Mouse (Mus musculus): ENCODE measurements around the gene Impdh2. TPM values are rescaled to one million over a fixed set of nuclear protein-coding genes. Genes with fewer than 3 reads are reported as not detected.

Gene Impdh2
- polyA plus RNA-seq, 1 experiment: 160 TPM

GRCm38 (mm10) chr9:108578545-108579343, 18.7 kb downstream of the Impdh2 start, which contains the start of gene Wdr6:
Gene Wdr6, minus strand, starts transcription at chr9:108578739.
- Histone ChIP-seq H3K27me3 (ENCODE audit: control insufficient read depth, insufficient read depth, low read length) (no peaks in the 10 kb centered on the region), H3K4me1 (replicated peaks; ENCODE audit: control insufficient read depth, insufficient read depth, low read length) (peaks cover 19% of the 10 kb centered on the region), H3K4me3 (ENCODE audit: control insufficient read depth, insufficient read depth, low read length) (peak within 1 kb of the TSS; percentile 63), H3K27ac (ENCODE audit: control insufficient read depth, insufficient read depth, low read length) (peak within 1 kb of the TSS; percentile 27), H3K36me3 (ENCODE audit: control insufficient read depth, insufficient read depth, low read length) (no peaks in the 10 kb centered on the region)
- TF ChIP-seq CTCF (IDR thresholded peaks at IDR 0.05; ENCODE audit: borderline replicate concordance, control insufficient read depth, extremely low read depth, insufficient read depth, low read length, poor library complexity) (peak; percentile 61; the same call in 1 of the 2 replicates), POLR2A (IDR thresholded peaks at IDR 0.05; ENCODE audit: control insufficient read depth, extremely low read depth, insufficient read depth, low read length, poor library complexity) (peak; percentile 75)
- peak; percentile 91 for DNase-seq
- WGBS: 12% methylated on average over 51 of the region's 51 CpGs

- Histone ChIP-seq H3K36me3 (ENCODE audit: control insufficient read depth, insufficient read depth, low read length) (no peaks in the 10 kb centered on the region), H3K27ac (ENCODE audit: control insufficient read depth, insufficient read depth, low read length) (no peak overlapping the region), H3K4me3 (ENCODE audit: control insufficient read depth, insufficient read depth, low read length) (peak overlapping the region; percentile 63; the same call in 1 of the 2 replicates), H3K4me1 (replicated peaks; ENCODE audit: control insufficient read depth, insufficient read depth, low read length) (peaks cover 19% of the 10 kb centered on the region), H3K27me3 (ENCODE audit: control insufficient read depth, insufficient read depth, low read length) (no peaks in the 10 kb centered on the region)
- TF ChIP-seq POLR2A (IDR thresholded peaks at IDR 0.05; ENCODE audit: control insufficient read depth, extremely low read depth, insufficient read depth, low read length, poor library complexity): no peak
- TF ChIP-seq CTCF (IDR thresholded peaks at IDR 0.05; ENCODE audit: borderline replicate concordance, control insufficient read depth, extremely low read depth, insufficient read depth, low read length, poor library complexity): no peak
- DNase-seq: no peak
- 95% methylated on average over 5 of the region's 5 CpGs for WGBS
These were observed 19.2 kb downstream of the Impdh2 start for GRCm38 (mm10) chr9:108579344-108579690.

GRCm38 (mm10) chr9:108587571-108588180, 27.6 kb downstream of the Impdh2 start:
- Histone ChIP-seq H3K27me3 (ENCODE audit: control insufficient read depth, insufficient read depth, low read length) (no peaks in the 10 kb centered on the region), H3K27ac (ENCODE audit: control insufficient read depth, insufficient read depth, low read length) (no peak overlapping the region), H3K4me3 (ENCODE audit: control insufficient read depth, insufficient read depth, low read length) (no peak overlapping the region), H3K36me3 (ENCODE audit: control insufficient read depth, insufficient read depth, low read length) (no peaks in the 10 kb centered on the region), H3K4me1 (replicated peaks; ENCODE audit: control insufficient read depth, insufficient read depth, low read length) (peaks cover 2% of the 10 kb centered on the region; the same call in 1 of the 2 replicates)
- no peak for DNase-seq
- 87% methylated on average over 14 of the region's 14 CpGs for WGBS
- TF ChIP-seq POLR2A (IDR thresholded peaks at IDR 0.05; ENCODE audit: control insufficient read depth, extremely low read depth, insufficient read depth, low read length, poor library complexity) (no peak), CTCF (IDR thresholded peaks at IDR 0.05; ENCODE audit: borderline replicate concordance, control insufficient read depth, extremely low read depth, insufficient read depth, low read length, poor library complexity) (no peak)

GRCm38 (mm10) chr9:108589229-108589628, 29.1 kb downstream of the Impdh2 start:
- peaks cover 2% of the 10 kb centered on the region; the same call in 1 of the 2 replicates for H3K4me1 ChIP-seq (replicated peaks; ENCODE audit: control insufficient read depth, insufficient read depth, low read length)
- peak; percentile 39 for DNase-seq
- no peaks in the 10 kb centered on the region for H3K36me3 ChIP-seq (ENCODE audit: control insufficient read depth, insufficient read depth, low read length)
- TF ChIP-seq POLR2A (IDR thresholded peaks at IDR 0.05; ENCODE audit: control insufficient read depth, extremely low read depth, insufficient read depth, low read length, poor library complexity) (no peak), CTCF (IDR thresholded peaks at IDR 0.05; ENCODE audit: borderline replicate concordance, control insufficient read depth, extremely low read depth, insufficient read depth, low read length, poor library complexity) (no peak)
- H3K4me3 ChIP-seq (ENCODE audit: control insufficient read depth, insufficient read depth, low read length): no peak overlapping the region
- no peaks in the 10 kb centered on the region for H3K27me3 ChIP-seq (ENCODE audit: control insufficient read depth, insufficient read depth, low read length)
- no peak overlapping the region for H3K27ac ChIP-seq (ENCODE audit: control insufficient read depth, insufficient read depth, low read length)
- 69% methylated on average over 5 of the region's 5 CpGs for WGBS

- Histone ChIP-seq H3K4me3 (ENCODE audit: control insufficient read depth, insufficient read depth, low read length) (no peak overlapping the region), H3K4me1 (replicated peaks; ENCODE audit: control insufficient read depth, insufficient read depth, low read length) (peaks cover 2% of the 10 kb centered on the region; the same call in 1 of the 2 replicates), H3K36me3 (ENCODE audit: control insufficient read depth, insufficient read depth, low read length) (no peaks in the 10 kb centered on the region), H3K27me3 (ENCODE audit: control insufficient read depth, insufficient read depth, low read length) (no peaks in the 10 kb centered on the region), H3K27ac (ENCODE audit: control insufficient read depth, insufficient read depth, low read length) (no peak overlapping the region)
- no peak for DNase-seq
- 96% methylated on average over 4 of the region's 4 CpGs for WGBS
- TF ChIP-seq CTCF (IDR thresholded peaks at IDR 0.05; ENCODE audit: borderline replicate concordance, control insufficient read depth, extremely low read depth, insufficient read depth, low read length, poor library complexity) (no peak), POLR2A (IDR thresholded peaks at IDR 0.05; ENCODE audit: control insufficient read depth, extremely low read depth, insufficient read depth, low read length, poor library complexity) (no peak)
These were observed 31.4 kb downstream of the Impdh2 start for GRCm38 (mm10) chr9:108591462-108591861.

- 93% methylated on average over 3 of the region's 3 CpGs for WGBS
- DNase-seq: no peak
- H3K36me3 ChIP-seq (ENCODE audit: control insufficient read depth, insufficient read depth, low read length): no peaks in the 10 kb centered on the region
- TF ChIP-seq CTCF (IDR thresholded peaks at IDR 0.05; ENCODE audit: borderline replicate concordance, control insufficient read depth, extremely low read depth, insufficient read depth, low read length, poor library complexity) (no peak), POLR2A (IDR thresholded peaks at IDR 0.05; ENCODE audit: control insufficient read depth, extremely low read depth, insufficient read depth, low read length, poor library complexity) (no peak)
- no peak overlapping the region for H3K27ac ChIP-seq (ENCODE audit: control insufficient read depth, insufficient read depth, low read length)
- peaks cover 7% of the 10 kb centered on the region for H3K4me1 ChIP-seq (replicated peaks; ENCODE audit: control insufficient read depth, insufficient read depth, low read length)
- H3K27me3 ChIP-seq (ENCODE audit: control insufficient read depth, insufficient read depth, low read length): no peaks in the 10 kb centered on the region
- H3K4me3 ChIP-seq (ENCODE audit: control insufficient read depth, insufficient read depth, low read length): no peak overlapping the region
These were observed 34.3 kb downstream of the Impdh2 start for GRCm38 (mm10) chr9:108594354-108594753.
